In genomic region chr14:20499982-20500381, GRCm38 (mm10) we compare ENCODE assay signal across 32 mouse cellular contexts. TPM values are rescaled to one million over a fixed set of nuclear protein-coding genes. Genes with fewer than 3 reads are reported as not detected.
DNase-seq lines count a peak whose midpoint lies in the region; TF ChIP-seq lines count a peak whose summit lies in the region.
"Had no signal": no experiment of that assay in that cellular context is flagged by ENCODE, and none has a peak within 500 bp of the region (broad histone marks: within the 10 kb centered on the region; RNA-seq: fewer than 3 reads in every experiment).

No protein-coding gene starts in this region.

- peak; percentile 22 for DNase-seq in cerebellum, adult 11 months
- DNase-seq in cerebellum, postnatal 4 days (ENCODE audit: low spot score in 2 of 2) = no peak
- DNase-seq in NIH3T3 (ENCODE audit: low read depth) = peak; percentile 13
- peak; percentile 40 to 71 for DNase-seq in cerebellum, adult 2 months
- DNase-seq in cerebellum, postnatal 36 days = peak; percentile 41 to 50
- DNase-seq in heart, postnatal 25 days (ENCODE audit: low spot score) = no peak
- DNase-seq in left cerebral cortex, adult 11 months (ENCODE audit: low spot score) = no peak
- no peak for DNase-seq in right cerebral cortex, postnatal 4 days
- DNase-seq: adrenal gland, postnatal 14 days; gastrocnemius, adult 2 months; gastrocnemius, postnatal 36 days; heart, adult 2 months; kidney, postnatal 14 days; layer of hippocampus, adult 9-11 months; lung, postnatal 36 days; retina, postnatal 1 day; right cerebral cortex, postnatal 14 days; spleen, adult 18-20 months; thymus, postnatal 14 days had no signal

- TF ChIP-seq POLR2A in cerebellum, adult 2 months (IDR thresholded peaks at IDR 0.05; ENCODE audit: borderline replicate concordance, insufficient read depth, low read length) = no peak

- no peak overlapping the region for H3K27ac ChIP-seq in cerebellum, adult 2 months (ENCODE audit: insufficient read depth, low read length)
- H3K27ac ChIP-seq: embryonic facial prominence, embryonic 13.5 days; gastrocnemius, adult 2 months; heart, adult 2 months; hindbrain, embryonic 14.5 days; limb, embryonic 13.5 days; midbrain, embryonic 12.5 days; neural tube, embryonic 13.5 days had no signal

- WGBS in cerebellum, adult 2 months = 52% methylated on average over 3 of the region's 3 CpGs

- no peaks in the 10 kb centered on the region for H3K27me3 ChIP-seq in cerebellum, adult 2 months (ENCODE audit: control insufficient read depth, insufficient read depth, low read length)
- H3K27me3 ChIP-seq: embryonic facial prominence, embryonic 13.5 days; heart, embryonic 12.5 days; limb, embryonic 13.5 days; midbrain, embryonic 12.5 days; neural tube, embryonic 13.5 days had no signal

- intact Hi-C loops in heart, postnatal 25 days (cut with DNase I) = no loop called here

- H3K4me1 ChIP-seq in cerebellum, adult 2 months (ENCODE audit: control insufficient read depth, insufficient read depth, low read length) = no peaks in the 10 kb centered on the region; the same call in 1 of the 2 replicates
- H3K4me1 ChIP-seq: heart, embryonic 12.5 days; limb, embryonic 13.5 days; midbrain, embryonic 12.5 days; neural tube, embryonic 13.5 days had no signal

- H3K4me3 ChIP-seq in cerebellum, adult 2 months (replicated peaks; ENCODE audit: insufficient read depth, low read depth, low read length) = no peak overlapping the region
- H3K4me3 ChIP-seq: embryonic facial prominence, embryonic 13.5 days; erythroblast, embryonic 14.5 days; gastrocnemius, adult 2 months; heart, adult 2 months; heart, embryonic 12.5 days; limb, embryonic 13.5 days; midbrain, embryonic 12.5 days; myocyte; neural tube, embryonic 13.5 days had no signal

- no peak for TF ChIP-seq CTCF in cerebellum, adult 2 months (IDR thresholded peaks at IDR 0.05; ENCODE audit: borderline replicate concordance, insufficient read depth, low read depth, low read length)

RNA-seq across cellular contexts. Expression of gene Mss51, which starts 3.3 kb away (rescaled TPM):
- 1.1 TPM in 2 replicates for polyA plus RNA-seq in cerebellum, adult 2 months (2012; rRNA removed)
- total RNA-seq in heart, postnatal 25 days (2021) = under 1 TPM; 0.36 to 0.49 TPM

RNA-seq across cellular contexts. Expression of gene Anxa7, which starts 20.0 kb away (rescaled TPM):
- polyA plus RNA-seq in cerebellum, adult 2 months (2012; rRNA removed) = 69.6 and 72.2 TPM in 2 replicates
- 10 to 100 TPM; 49.8 to 54.1 TPM for total RNA-seq in heart, postnatal 25 days (2021)

RNA-seq across cellular contexts. Expression of gene Ppp3cb, which starts 46.4 kb away (rescaled TPM):
- polyA plus RNA-seq in cerebellum, adult 2 months (2012; rRNA removed) = 141 and 142 TPM in 2 replicates
- total RNA-seq in heart, postnatal 25 days (2021) = 10 to 100 TPM; 62.4 to 64.3 TPM

RNA-seq across cellular contexts. Expression of gene Cfap70, which starts 48.0 kb away (rescaled TPM):
- polyA plus RNA-seq in cerebellum, adult 2 months (2012; rRNA removed) = 0.38 and 0.76 TPM in 2 replicates
- total RNA-seq in heart, postnatal 25 days (2021) = not detected
- total RNA-seq: G1E; heart, adult 2 months; megakaryocyte, adult 5-6 weeks had no signal
- polyA plus RNA-seq: erythroblast, embryonic 14.5 days; G1E; heart, embryonic 12.5 days; intestine, postnatal 0 days; liver, embryonic 11.5 days; liver, embryonic 16.5 days; myocyte had no signal

Comparison
In these comparisons a context has a peak if more than half of its experiments do, and no peak if none do; other contexts are left out.
1. DNase-seq: peak in cerebellum, adult 11 months (single experiment), NIH3T3 (single experiment), cerebellum, adult 2 months (2 of 2) and cerebellum, postnatal 36 days (2 of 2); none in cerebellum, postnatal 4 days (0 of 2), heart, postnatal 25 days (single experiment), left cerebral cortex, adult 11 months (single experiment) and right cerebral cortex, postnatal 4 days (single experiment).